Mouse (Mus musculus) bone marrow, adult 2 months (tissue): ENCODE data around the gene Fancg. TPM values are rescaled to one million over a fixed set of nuclear protein-coding genes. Genes with fewer than 3 reads are reported as not detected.

Experiments used
- H3K27ac ChIP-seq: fragments of 200-500 bp; 2 replicates; pipeline ENCODE4 v1.5.1; 2012; ENCODE audit warnings: low read depth, mild to moderate bottlenecking, control low read depth, inconsistent platforms, low read length; ENCODE audit not compliant: control insufficient read depth, poor library complexity, insufficient read depth
- H3K4me1 ChIP-seq: fragments of 200-500 bp; 2 replicates; pipeline ENCODE4 v1.6.1; 2011; ENCODE audit warnings: low read length; ENCODE audit not compliant: control insufficient read depth, insufficient read depth
- H3K4me3 ChIP-seq: fragments of 200-500 bp; replicated peaks from 2 replicates; pipeline ENCODE3; 2011; ENCODE audit warnings: mild to moderate bottlenecking, low read depth, low read length, control low read depth; ENCODE audit not compliant: control insufficient read depth
- CTCF ChIP-seq: fragments of 200-500 bp; IDR thresholded peaks from 2 replicates; pipeline ENCODE4 v1.5.1; 2011; ENCODE audit warnings: low read length, control low read depth; ENCODE audit not compliant: control insufficient read depth, insufficient read depth
- POLR2A ChIP-seq: fragments of 200-500 bp; IDR thresholded peaks from 2 replicates; pipeline ENCODE4 v1.6.1; 2011; ENCODE audit warnings: low read depth, mild to moderate bottlenecking, control low read depth, low read length, borderline replicate concordance; ENCODE audit not compliant: control insufficient read depth
- WGBS: fragments of 180-500 bp; shearing (Covaris S2); methylation state at CpG from one replicate; pipeline ENCODE4 v1.1.7; 2018; 5-methylcytosine and 5-hydroxymethylcytosine counted together
- polyA plus RNA-seq: library from polyadenylated mRNA; stranded (reverse); fragments of >200 nt; gene quantifications from 2 replicates; pipeline ENCODE4 v1.2.4, GENCODE M21; 2011; ENCODE audit warnings: low replicate concordance; ENCODE audit not compliant: missing spikeins, insufficient read depth, insufficient read length

Fancg gene
- polyA plus RNA-seq, 1 experiment: 19.0 TPM

- WGBS: 49% methylated on average over 5 of the region's 5 CpGs
- TF ChIP-seq CTCF (no peak), POLR2A (no peak)
- no peaks in the 10 kb centered on the region; the same call in 1 of the 2 replicates for H3K4me1 ChIP-seq
- no peak overlapping the region for H3K27ac ChIP-seq
- no peak overlapping the region for H3K4me3 ChIP-seq
Observed at GRCm38 (mm10) chr4:43046607-43047006, 36.3 kb upstream of the Fancg start.

- no peaks in the 10 kb centered on the region; the same call in 1 of the 2 replicates for H3K4me1 ChIP-seq
- peak within 1 kb of the TSS; percentile 87 for H3K27ac ChIP-seq
- TF ChIP-seq POLR2A (peak; percentile 33; the same call in 1 of the 2 replicates), CTCF (no peak)
- H3K4me3 ChIP-seq: peak within 1 kb of the TSS; percentile 81
- under 1% methylated on average over 33 of the region's 33 CpGs for WGBS
Observed at GRCm38 (mm10) chr4:43045659-43046302, 35.5 kb upstream of the Fancg start, which contains the start of gene Fam214b. Gene Fam214b, minus strand, starts transcription at chr4:43046220.

- WGBS: 5% methylated on average over 13 of the region's 13 CpGs
- TF ChIP-seq CTCF (no peak), POLR2A (no peak)
- no peaks in the 10 kb centered on the region; the same call in 1 of the 2 replicates for H3K4me1 ChIP-seq
- peak overlapping the region; percentile 65 for H3K27ac ChIP-seq
- peak overlapping the region; percentile 81 for H3K4me3 ChIP-seq
Observed at GRCm38 (mm10) chr4:43045285-43045658, 35.0 kb upstream of the Fancg start.

- peak overlapping the region; percentile 81 for H3K4me3 ChIP-seq
- no peak for TF ChIP-seq CTCF
- no peak for TF ChIP-seq POLR2A
- 4% methylated on average over 4 of the region's 4 CpGs for WGBS
- H3K4me1 ChIP-seq: no peaks in the 10 kb centered on the region; the same call in 1 of the 2 replicates
- peak overlapping the region; percentile 65 for H3K27ac ChIP-seq
Observed at GRCm38 (mm10) chr4:43044673-43045072, 34.4 kb upstream of the Fancg start.

- WGBS: 18% methylated on average over 7 of the region's 7 CpGs
- no peak for TF ChIP-seq POLR2A
- H3K27ac ChIP-seq: peak overlapping the region; percentile 65
- H3K4me1 ChIP-seq: peaks cover 1% of the 10 kb centered on the region; the same call in 1 of the 2 replicates
- peak overlapping the region; percentile 8 for H3K4me3 ChIP-seq
Observed at GRCm38 (mm10) chr4:43043644-43044357, 33.5 kb upstream of the Fancg start.

- 81% methylated on average over 9 of the region's 9 CpGs for WGBS
- TF ChIP-seq CTCF: no peak
- TF ChIP-seq POLR2A: no peak
- Histone ChIP-seq H3K4me3 (no peak overlapping the region), H3K27ac (no peak overlapping the region), H3K4me1 (peaks cover 4% of the 10 kb centered on the region)
Observed at GRCm38 (mm10) chr4:43040881-43041547, 30.7 kb upstream of the Fancg start.

- WGBS: under 1% methylated on average over 25 of the region's 25 CpGs
- peak overlapping the region; percentile 79 for H3K27ac ChIP-seq
- H3K4me3 ChIP-seq: peak overlapping the region; percentile 72
Observed at GRCm38 (mm10) chr4:43040114-43040572, 29.8 kb upstream of the Fancg start.

GRCm38 (mm10) chr4:43039609-43040008 lies 29.3 kb upstream of the Fancg start:
- TF ChIP-seq CTCF: no peak
- no peak for TF ChIP-seq POLR2A
- H3K4me3 ChIP-seq: peak overlapping the region; percentile 72
- 11% methylated on average over 11 of the region's 11 CpGs for WGBS
- peaks cover 4% of the 10 kb centered on the region for H3K4me1 ChIP-seq
- H3K27ac ChIP-seq: peak overlapping the region; percentile 79

More at GRCm38 (mm10) chr4:43040114-43040572, 29.8 kb upstream of the Fancg start:
- peaks cover 4% of the 10 kb centered on the region for H3K4me1 ChIP-seq
- TF ChIP-seq POLR2A: peak; percentile 91; the same call in 1 of the 2 replicates
- no peak for TF ChIP-seq CTCF
